Mouse (Mus musculus) limb, embryonic 10.5 days (tissue): Measurements from ENCODE around the gene Hist1h2bj. TPM values are rescaled to one million over a fixed set of nuclear protein-coding genes. Genes with fewer than 3 reads are reported as not detected.
A peak's percentile ranks its signal among the peaks of the same experiment; 100 is the strongest.
"Not testable (repeated sequence)": the region's sequence is repeated elsewhere in the genome, so short reads cannot be mapped to it uniquely, and the experiment has no call there.

Source experiments
- DNase-seq: peaks from one replicate; pipeline ENCODE4 v3.0.0-alpha.2; 2017; ENCODE audit warnings: low spot score
- H3K27ac ChIP-seq: fragments of 300-500 bp; sonication (generic); 2 replicates; pipeline ENCODE4 v1.5.1; 2016; ENCODE audit warnings: mild to moderate bottlenecking
- H3K27me3 ChIP-seq: fragments of 300-500 bp; sonication (generic); 2 replicates; pipeline ENCODE4 v1.6.1; 2016; ENCODE audit warnings: low read depth, mild to moderate bottlenecking; ENCODE audit not compliant: poor library complexity, severe bottlenecking
- H3K36me3 ChIP-seq: fragments of 300-500 bp; sonication (generic); 2 replicates; pipeline ENCODE4 v1.6.1; 2016; ENCODE audit warnings: mild to moderate bottlenecking, moderate library complexity
- H3K4me1 ChIP-seq: fragments of 300-500 bp; sonication (generic); 2 replicates; pipeline ENCODE4 v1.6.1; 2016
- H3K4me3 ChIP-seq: fragments of 300-500 bp; sonication (generic); 2 replicates; pipeline ENCODE4 v1.5.1; 2016; ENCODE audit warnings: mild to moderate bottlenecking, moderate library complexity
- H3K9me3 ChIP-seq: fragments of 300-500 bp; sonication (generic); replicated peaks from 2 replicates; pipeline ENCODE4 v1.6.1; 2016; ENCODE audit warnings: mild to moderate bottlenecking
- WGBS: fragments of 180-500 bp; shearing (Covaris S2); methylation state at CpG from one replicate; pipeline ENCODE4 v1.1.7; 2016; 5-methylcytosine and 5-hydroxymethylcytosine counted together
- microRNA-seq: library from miRNA; unstranded; fragments of <30 nt; microRNA quantifications from one replicate; pipeline ENCODE4, GENCODE M21; 2017
- polyA plus RNA-seq: library from polyadenylated mRNA; unstranded; fragments of >200 nt; fragmentation: Nextera tagmentation; extraction: Ambion mirVana; gene quantifications from 2 replicates; pipeline ENCODE4 v1.2.1, GENCODE M21; 2016

Gene Hist1h2bj
- polyA plus RNA-seq, 1 experiment from 2014 or later = 20.7 TPM

- DNase-seq = peak; percentile 84
- H3K4me3 ChIP-seq = peak overlapping the region; percentile 61
- peak overlapping the region; percentile 87 for H3K27ac ChIP-seq
- H3K9me3 ChIP-seq = no peaks in the 10 kb centered on the region
- H3K36me3 ChIP-seq = no peaks in the 10 kb centered on the region
- peaks cover 4% of the 10 kb centered on the region for H3K4me1 ChIP-seq
- WGBS = 3% methylated on average over 14 of the region's 14 CpGs
- H3K27me3 ChIP-seq = no peaks in the 10 kb centered on the region
Measured at GRCm38 (mm10) chr13:22049737-22050440, 6.9 kb downstream of the Hist1h2bj start.

- H3K9me3 ChIP-seq = no peaks in the 10 kb centered on the region
- peak overlapping the region; percentile 87 for H3K27ac ChIP-seq
- under 1% methylated on average over 52 of the region's 52 CpGs for WGBS
- DNase-seq = peak; percentile 97
- H3K27me3 ChIP-seq = no peaks in the 10 kb centered on the region
- no peaks in the 10 kb centered on the region for H3K36me3 ChIP-seq
- peaks cover 6% of the 10 kb centered on the region for H3K4me1 ChIP-seq
- peak overlapping the region; percentile 61 for H3K4me3 ChIP-seq
Measured at GRCm38 (mm10) chr13:22050591-22051522, 7.8 kb downstream of the Hist1h2bj start.

GRCm38 (mm10) chr13:22051523-22051859 is 8.5 kb downstream of the Hist1h2bj start:
- Histone ChIP-seq H3K27ac (peak overlapping the region; percentile 87), H3K9me3 (no peaks in the 10 kb centered on the region)
- 8% methylated on average over 5 of the region's 5 CpGs for WGBS

GRCm38 (mm10) chr13:22053754-22054153 is 10.7 kb downstream of the Hist1h2bj start:
- WGBS = 88% methylated on average over 1 of the region's 1 CpGs

More at GRCm38 (mm10) chr13:22051523-22051859, 8.5 kb downstream of the Hist1h2bj start:
- H3K27me3 ChIP-seq = no peaks in the 10 kb centered on the region
- no peak for DNase-seq
- peaks cover 8% of the 10 kb centered on the region for H3K4me1 ChIP-seq
- H3K36me3 ChIP-seq = no peaks in the 10 kb centered on the region
- peak overlapping the region; percentile 61 for H3K4me3 ChIP-seq

GRCm38 (mm10) chr13:22061422-22061821 is 18.4 kb downstream of the Hist1h2bj start:
- Histone ChIP-seq H3K9me3 (no peaks in the 10 kb centered on the region), H3K27ac (no peak overlapping the region), H3K4me1 (no peaks in the 10 kb centered on the region), H3K4me3 (no peak overlapping the region), H3K27me3 (no peaks in the 10 kb centered on the region), H3K36me3 (no peaks in the 10 kb centered on the region)
- 89% methylated on average over 1 of the region's 1 CpGs for WGBS
- DNase-seq = no peak

More at GRCm38 (mm10) chr13:22053754-22054153, 10.7 kb downstream of the Hist1h2bj start:
- H3K4me1 ChIP-seq = peaks cover 8% of the 10 kb centered on the region
- no peak for DNase-seq
- H3K27me3 ChIP-seq = no peaks in the 10 kb centered on the region
- no peak overlapping the region for H3K27ac ChIP-seq
- H3K9me3 ChIP-seq = no peaks in the 10 kb centered on the region
- H3K36me3 ChIP-seq = no peaks in the 10 kb centered on the region
- H3K4me3 ChIP-seq = no peak overlapping the region

- Histone ChIP-seq H3K4me1 (no peaks in the 10 kb centered on the region), H3K36me3 (no peaks in the 10 kb centered on the region), H3K4me3 (no peak overlapping the region), H3K9me3 (no peaks in the 10 kb centered on the region), H3K27ac (no peak overlapping the region), H3K27me3 (no peaks in the 10 kb centered on the region)
- DNase-seq = no peak
- 53% methylated on average over 1 of the region's 1 CpGs for WGBS
Measured at GRCm38 (mm10) chr13:22063468-22063867, 20.5 kb downstream of the Hist1h2bj start.

- H3K4me3 ChIP-seq, H3K9me3 ChIP-seq, H3K4me1 ChIP-seq, H3K27me3 ChIP-seq, DNase-seq, H3K36me3 ChIP-seq, H3K27ac ChIP-seq: not testable (repeated sequence)
- WGBS = 86% methylated on average over 1 of the region's 1 CpGs
Measured at GRCm38 (mm10) chr13:22084140-22084539, 41.1 kb downstream of the Hist1h2bj start, which contains the start of gene Vmn1r188. Vmn1r188 (plus strand) TSS chr13:22084440.

Small RNA genes lying within 50 kb of the gene (microRNA-seq; reads per million reads assigned to microRNA genes)
- gene Gm26300 (not detected), gene Gm44390 (1.5 reads per million), gene Gm44486 (not detected)

Other genes with a start within 250 kb of the Hist1h2bj start
- gene Hist1h2bq, start 233.0 kb upstream of the Hist1h2bj start, polyA plus RNA-seq = 17.9 and 22.1 TPM in 2 replicates
- gene Hist1h2ao, start 232.7 kb upstream of the Hist1h2bj start, polyA plus RNA-seq = 2.0 and 2.1 TPM in 2 replicates
- gene Hist1h4m, start 231.5 kb upstream of the Hist1h2bj start, polyA plus RNA-seq = not detected in 2 replicates
- gene Hist1h4n, start 211.0 kb upstream of the Hist1h2bj start, polyA plus RNA-seq = 10.5 and 11.5 TPM in 2 replicates
- gene Hist1h2ap, start 209.7 kb upstream of the Hist1h2bj start, polyA plus RNA-seq = 6,450 and 6,557 TPM in 2 replicates
- 19.4 and 23.0 TPM in 2 replicates for gene Hist1h2br, start 209.5 kb upstream of the Hist1h2bj start, polyA plus RNA-seq
- gene Zfp184, start 98.1 kb upstream of the Hist1h2bj start, polyA plus RNA-seq = 22.4 and 27.0 TPM in 2 replicates
- gene Pom121l2, start 62.0 kb upstream of the Hist1h2bj start, polyA plus RNA-seq = 0.14 and 0.28 TPM in 2 replicates
- 0.20 TPM in 1 of 2 replicates, not detected in the other for gene Prss16, start 33.5 kb upstream of the Hist1h2bj start, polyA plus RNA-seq
- gene Hist1h2ah, start 7.6 kb upstream of the Hist1h2bj start, polyA plus RNA-seq = 7.3 and 8.5 TPM in 2 replicates
- 10.3 and 11.8 TPM in 2 replicates for gene Hist1h2bk, start 7.3 kb upstream of the Hist1h2bj start, polyA plus RNA-seq
- gene Hist1h4i, start 1.9 kb upstream of the Hist1h2bj start, polyA plus RNA-seq = 27.4 and 36.3 TPM in 2 replicates
- 59.9 and 81.0 TPM in 2 replicates for gene Hist1h2ag, start 270 bp upstream of the Hist1h2bj start, polyA plus RNA-seq
- gene Vmn1r188, start 41.2 kb downstream of the Hist1h2bj start, polyA plus RNA-seq = not detected in 2 replicates
- not detected in 2 replicates for gene Vmn1r189, start 62.6 kb downstream of the Hist1h2bj start, polyA plus RNA-seq
- gene Vmn1r191, start 140.8 kb downstream of the Hist1h2bj start, polyA plus RNA-seq = not detected in 2 replicates
- not detected in 2 replicates for gene Vmn1r192, start 147.9 kb downstream of the Hist1h2bj start, polyA plus RNA-seq
- not detected in 2 replicates for gene Vmn1r193, start 179.9 kb downstream of the Hist1h2bj start, polyA plus RNA-seq
- gene Vmn1r194, start 201.0 kb downstream of the Hist1h2bj start, polyA plus RNA-seq = not detected in 2 replicates
- gene Vmn1r195, start 227.3 kb downstream of the Hist1h2bj start, polyA plus RNA-seq = not detected in 2 replicates
- not detected in 2 replicates for gene Vmn1r196, start 246.7 kb downstream of the Hist1h2bj start, polyA plus RNA-seq